Mouse (Mus musculus): ENCODE measurements around the gene Hbb-bs.

GRCm38 (mm10) chr7:103779598-103779997 is 48.3 kb downstream of the Hbb-bs start, which contains the start of gene Olfr68:
- no peak for TF ChIP-seq CTCF (IDR thresholded peaks at IDR 0.05; ENCODE audit: control insufficient read depth, insufficient read depth, low read length)
- no peak for TF ChIP-seq POLR2A (IDR thresholded peaks at IDR 0.05; ENCODE audit: borderline replicate concordance, control insufficient read depth, low read depth, low read length)
